Mouse (Mus musculus): ENCODE results near the gene Cpz. TPM values are rescaled to one million over a fixed set of nuclear protein-coding genes. Genes with fewer than 3 reads are reported as not detected.

Cpz gene
- polyA plus RNA-seq, 1 experiment from 2014 or later: 7.0 TPM

DNA sequence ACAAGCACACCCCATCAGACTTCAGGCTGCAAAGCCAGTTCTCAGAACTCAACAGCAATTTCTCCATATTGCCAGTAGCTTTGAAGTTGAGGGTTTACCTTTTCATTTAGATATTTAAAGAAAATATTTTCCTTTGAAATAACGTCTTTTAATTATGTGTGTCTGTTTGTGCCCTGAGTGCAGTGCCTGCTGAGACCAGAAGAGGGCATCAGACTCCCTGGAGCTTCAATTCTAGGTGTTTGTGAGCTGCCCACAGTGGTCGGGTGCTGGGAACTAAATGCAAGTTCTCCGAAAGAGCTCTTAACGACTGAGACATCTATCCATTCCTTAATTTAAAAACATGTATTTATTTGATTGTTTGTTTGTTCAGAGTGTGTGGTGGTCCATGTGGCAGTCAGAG lies 65.7 kb downstream of the Cpz start:
- Histone ChIP-seq H3K4me2 (replicated peaks) (no peak overlapping the region), H3K9me3 (no peaks in the 10 kb centered on the region), H3K27ac (replicated peaks) (no peak overlapping the region), H3K36me3 (no peaks in the 10 kb centered on the region), H3K4me3 (no peak overlapping the region), H3K9ac (replicated peaks) (no peak overlapping the region), H3K4me1 (peaks cover 9% of the 10 kb centered on the region), H3K27me3 (peaks cover 28% of the 10 kb centered on the region; the same call in 1 of the 2 replicates)
- no peak for ATAC-seq (ENCODE audit: low FRiP score, low read depth)
- 80% methylated on average over 4 of the region's 4 CpGs for WGBS

DNA sequence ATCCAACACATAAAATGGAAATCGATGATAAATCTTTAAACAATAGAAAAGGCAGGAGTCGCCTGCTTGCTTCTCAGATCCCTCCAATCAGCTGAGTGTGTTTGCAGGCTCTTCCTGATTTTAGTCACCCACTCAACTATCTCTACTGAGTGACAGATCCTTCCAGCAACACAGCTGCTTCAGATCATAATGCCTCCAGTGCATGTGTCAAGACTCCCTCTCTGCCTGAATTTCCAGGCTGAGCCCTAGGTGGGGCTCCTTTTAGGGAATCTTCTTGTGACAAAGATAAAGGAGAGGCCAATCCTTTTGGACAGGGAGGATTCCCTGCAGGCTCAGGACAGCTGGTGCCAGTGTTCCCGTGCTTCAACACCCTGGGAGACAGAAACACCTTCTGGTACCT lies 67.2 kb downstream of the Cpz start:
- Histone ChIP-seq H3K4me2 (replicated peaks) (no peak overlapping the region), H3K27ac (replicated peaks) (no peak overlapping the region), H3K36me3 (no peaks in the 10 kb centered on the region), H3K4me3 (no peak overlapping the region), H3K9ac (replicated peaks) (no peak overlapping the region), H3K4me1 (peaks cover 24% of the 10 kb centered on the region), H3K9me3 (no peaks in the 10 kb centered on the region), H3K27me3 (peaks cover 23% of the 10 kb centered on the region; the same call in 1 of the 2 replicates)
- no peak for ATAC-seq (ENCODE audit: low FRiP score, low read depth)
- WGBS: 66% methylated on average over 3 of the region's 3 CpGs

DNA sequence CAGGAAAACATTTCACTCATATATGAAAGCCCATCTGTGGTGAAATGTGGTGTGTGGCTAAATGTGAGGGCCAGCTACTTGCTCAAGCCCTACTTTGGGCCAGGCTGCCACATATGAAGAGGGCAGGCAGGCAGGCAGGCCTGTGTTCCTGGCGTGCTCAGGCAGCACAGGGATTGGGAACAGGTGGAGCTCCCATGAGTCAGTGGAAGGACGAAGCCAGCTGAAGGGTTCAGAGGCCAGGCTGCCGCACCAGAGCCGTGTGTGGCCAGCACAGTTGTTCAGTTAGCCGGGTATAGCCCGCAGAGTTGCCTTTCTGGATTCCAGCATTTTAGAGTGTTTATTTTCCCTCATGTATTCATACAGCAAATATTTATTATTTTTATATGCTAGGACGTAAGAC lies 68.1 kb downstream of the Cpz start:
- H3K36me3 ChIP-seq: no peaks in the 10 kb centered on the region
- no peak overlapping the region for H3K27ac ChIP-seq (replicated peaks)

GRCm38 (mm10) chr5:35454187-35454800 lies 71.2 kb downstream of the Cpz start:
- peak; percentile 77 for ATAC-seq (ENCODE audit: low FRiP score, low read depth)
- H3K9me3 ChIP-seq: no peaks in the 10 kb centered on the region
- WGBS: 34% methylated on average over 17 of the region's 17 CpGs
- H3K27ac ChIP-seq (replicated peaks): peak overlapping the region; percentile 26; the same call in 1 of the 2 replicates
- peak overlapping the region; percentile 8 for H3K4me2 ChIP-seq (replicated peaks)
- no peak overlapping the region for H3K4me3 ChIP-seq
- H3K27me3 ChIP-seq: peaks cover 20% of the 10 kb centered on the region
- no peak overlapping the region for H3K9ac ChIP-seq (replicated peaks)
- H3K4me1 ChIP-seq: peaks cover 38% of the 10 kb centered on the region
- no peaks in the 10 kb centered on the region for H3K36me3 ChIP-seq

More for the DNA sequence above, 68.1 kb downstream of the Cpz start:
- Histone ChIP-seq H3K27me3 (peaks cover 19% of the 10 kb centered on the region), H3K4me3 (no peak overlapping the region), H3K9me3 (no peaks in the 10 kb centered on the region), H3K4me2 (replicated peaks) (no peak overlapping the region), H3K9ac (replicated peaks) (no peak overlapping the region), H3K4me1 (peaks cover 28% of the 10 kb centered on the region)
- 81% methylated on average over 7 of the region's 7 CpGs for WGBS
- no peak for ATAC-seq (ENCODE audit: low FRiP score, low read depth)

Other genes starting within 250 kb of the Cpz start
- 0.13 TPM in 1 of 2 replicates, not detected in the other for gene Adra2c, start 247.4 kb downstream of the Cpz start, polyA plus RNA-seq (2016; fragmentation: Nextera tagmentation; extraction: Ambion mirVana)
- gene Hmx1, start 136.6 kb downstream of the Cpz start, polyA plus RNA-seq (2016; fragmentation: Nextera tagmentation; extraction: Ambion mirVana): 0.73 and 1.2 TPM in 2 replicates
- 8.8 and 8.9 TPM in 2 replicates for gene Trmt44, start 49.4 kb upstream of the Cpz start, polyA plus RNA-seq (2016; fragmentation: Nextera tagmentation; extraction: Ambion mirVana)
- gene Acox3, start 57.3 kb upstream of the Cpz start, polyA plus RNA-seq (2016; fragmentation: Nextera tagmentation; extraction: Ambion mirVana): 17.6 and 18.8 TPM in 2 replicates
- gene Htra3, start 154.1 kb upstream of the Cpz start, polyA plus RNA-seq (2016; fragmentation: Nextera tagmentation; extraction: Ambion mirVana): 7.8 and 8.8 TPM in 2 replicates
- gene Sh3tc1, start 214.3 kb upstream of the Cpz start, polyA plus RNA-seq (2016; fragmentation: Nextera tagmentation; extraction: Ambion mirVana): 3.2 and 3.5 TPM in 2 replicates
- 1.1 and 1.2 TPM in 2 replicates for gene Ablim2, start 232.2 kb upstream of the Cpz start, polyA plus RNA-seq (2016; fragmentation: Nextera tagmentation; extraction: Ambion mirVana)

All from midbrain, embryonic 12.5 days (tissue).